Mouse (Mus musculus) lung, embryonic 16.5 days (tissue): ENCODE results near the gene H2al1i. TPM values are rescaled to one million over a fixed set of nuclear protein-coding genes. Genes with fewer than 3 reads are reported as not detected.
"Not testable (repeated sequence)": the region's sequence is repeated elsewhere in the genome, so short reads cannot be mapped to it uniquely, and the experiment has no call there.

Source experiments
- ATAC-seq: fragments of 200-750 bp; cut with Nextera tagmentation; 2 replicates; pipeline ENCODE4 v1.8.0; 2017; ENCODE audit warnings: low read depth, mild to moderate bottlenecking, moderate library complexity
- H3K27ac ChIP-seq: fragments of 300-500 bp; sonication (generic); 2 replicates; pipeline ENCODE4 v1.5.1; 2014; ENCODE audit warnings: mild to moderate bottlenecking, control low read depth, low read length
- H3K27me3 ChIP-seq: fragments of 300-500 bp; sonication (generic); 2 replicates; pipeline ENCODE4 v1.6.1; 2014; ENCODE audit warnings: low read depth, low read length, mixed read lengths; ENCODE audit not compliant: control insufficient read depth, insufficient read depth
- H3K36me3 ChIP-seq: fragments of 300-500 bp; sonication (generic); 2 replicates; pipeline ENCODE4 v1.6.1; 2014; ENCODE audit warnings: low read length; ENCODE audit not compliant: control insufficient read depth, insufficient read depth
- H3K4me1 ChIP-seq: fragments of 300-500 bp; sonication (generic); replicated peaks from 2 replicates; pipeline ENCODE4 v1.6.1; 2014; ENCODE audit warnings: low read length, mixed read lengths; ENCODE audit not compliant: control insufficient read depth, insufficient read depth
- H3K4me2 ChIP-seq: fragments of 300-500 bp; sonication (generic); 2 replicates; pipeline ENCODE4 v1.6.1; 2014; ENCODE audit warnings: low read depth, low read length, control low read depth
- H3K4me3 ChIP-seq: fragments of 300-500 bp; sonication (generic); 2 replicates; pipeline ENCODE4 v1.5.1; 2014; ENCODE audit warnings: mild to moderate bottlenecking, low read length, control low read depth
- H3K9ac ChIP-seq: fragments of 300-500 bp; sonication (generic); 2 replicates; pipeline ENCODE4 v1.6.1; 2014; ENCODE audit warnings: low read length, control low read depth
- H3K9me3 ChIP-seq: fragments of 300-500 bp; sonication (generic); 2 replicates; pipeline ENCODE4 v1.6.1; 2016; ENCODE audit warnings: low read length; ENCODE audit not compliant: control insufficient read depth
- WGBS: fragments of 180-500 bp; shearing (Covaris S2); extraction: QIAGEN DNeasy Blood & Tissue Kit; methylation state at CpG from one replicate; pipeline ENCODE4 v1.1.7; 2014; 5-methylcytosine and 5-hydroxymethylcytosine counted together
- polyA plus RNA-seq: library from polyadenylated mRNA; unstranded; fragments of >200 nt; fragmentation: Nextera tagmentation; extraction: Ambion mirVana; gene quantifications from 2 replicates; pipeline ENCODE4 v1.2.1, GENCODE M21; 2015

The H2al1i gene
- polyA plus RNA-seq, 1 experiment from 2014 or later = not detected

DNA sequence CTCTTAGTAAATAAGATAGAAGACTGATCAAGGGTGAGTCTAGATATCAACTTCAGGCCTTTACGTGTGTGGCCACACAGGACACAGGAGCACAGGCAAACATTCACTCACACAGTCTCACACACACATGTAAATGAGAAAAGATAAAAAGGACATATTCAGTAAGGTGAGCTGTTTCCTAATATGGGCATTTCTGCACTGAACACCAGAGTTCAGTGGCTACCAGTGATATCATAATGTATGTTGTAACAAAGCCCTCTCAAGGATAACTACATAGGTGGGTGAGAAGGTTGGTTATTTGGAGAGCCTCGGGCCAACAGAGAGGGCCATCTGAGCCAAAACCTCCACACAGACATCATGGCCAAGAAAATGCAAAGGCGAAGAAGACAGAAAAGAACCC lies 12.8 kb upstream of the H2al1i start, which contains the start of gene H2al1e:
H2al1e (plus strand) TSS at position 301 of the 400 bp plus-strand sequence.
- ATAC-seq, H3K27ac ChIP-seq, H3K4me2 ChIP-seq, H3K27me3 ChIP-seq, H3K36me3 ChIP-seq, H3K4me3 ChIP-seq, H3K4me1 ChIP-seq, H3K9ac ChIP-seq, H3K9me3 ChIP-seq: not testable (repeated sequence)
- no CpG with 5 or more reads among the region's 3 CpGs for WGBS

DNA sequence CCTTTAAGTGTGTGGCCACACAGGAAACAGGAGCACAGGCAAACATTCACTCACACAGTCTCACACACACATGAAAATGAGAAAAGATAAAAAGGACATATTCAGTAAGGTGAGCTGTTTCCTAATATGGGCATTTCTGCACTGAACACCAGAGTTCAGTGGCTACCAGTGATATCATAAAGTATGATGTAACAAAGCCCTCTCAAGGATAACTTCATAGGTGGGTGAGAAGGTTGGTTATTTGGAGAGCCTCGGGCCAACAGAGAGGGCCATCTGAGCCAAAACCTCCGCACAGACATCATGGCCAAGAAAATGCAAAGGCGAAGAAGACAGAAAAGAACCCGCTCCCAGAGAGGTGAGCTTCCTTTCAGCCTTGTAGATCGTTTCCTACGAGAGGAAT lies 9.6 kb upstream of the H2al1i start, which contains the start of gene H2al1f:
H2al1f (plus strand) TSS at position 301 of the 400 bp plus-strand sequence.
- H3K9ac ChIP-seq, H3K27me3 ChIP-seq, H3K4me2 ChIP-seq, H3K27ac ChIP-seq, H3K9me3 ChIP-seq, ATAC-seq, H3K36me3 ChIP-seq, H3K4me1 ChIP-seq, H3K4me3 ChIP-seq: not testable (repeated sequence)
- WGBS = no CpG with 5 or more reads among the region's 6 CpGs

DNA sequence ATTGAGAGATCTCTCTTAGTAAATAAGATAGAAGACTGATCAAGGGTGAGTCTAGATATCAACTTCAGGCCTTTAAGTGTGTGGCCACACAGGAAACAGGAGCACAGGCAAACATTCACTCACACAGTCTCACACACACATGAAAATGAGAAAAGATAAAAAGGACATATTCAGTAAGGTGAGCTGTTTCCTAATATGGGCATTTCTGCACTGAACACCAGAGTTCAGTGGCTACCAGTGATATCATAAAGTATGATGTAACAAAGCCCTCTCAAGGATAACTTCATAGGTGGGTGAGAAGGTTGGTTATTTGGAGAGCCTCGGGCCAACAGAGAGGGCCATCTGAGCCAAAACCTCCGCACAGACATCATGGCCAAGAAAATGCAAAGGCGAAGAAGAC lies 6.5 kb upstream of the H2al1i start, which contains the start of gene H2al1g:
H2al1g (plus strand) TSS at position 301 of the 400 bp plus-strand sequence.
- not testable (repeated sequence) for H3K4me2 ChIP-seq, H3K4me3 ChIP-seq, ATAC-seq, H3K27me3 ChIP-seq, H3K9me3 ChIP-seq, H3K36me3 ChIP-seq, H3K27ac ChIP-seq, H3K4me1 ChIP-seq, H3K9ac ChIP-seq
- WGBS = no CpG with 5 or more reads among the region's 3 CpGs

DNA sequence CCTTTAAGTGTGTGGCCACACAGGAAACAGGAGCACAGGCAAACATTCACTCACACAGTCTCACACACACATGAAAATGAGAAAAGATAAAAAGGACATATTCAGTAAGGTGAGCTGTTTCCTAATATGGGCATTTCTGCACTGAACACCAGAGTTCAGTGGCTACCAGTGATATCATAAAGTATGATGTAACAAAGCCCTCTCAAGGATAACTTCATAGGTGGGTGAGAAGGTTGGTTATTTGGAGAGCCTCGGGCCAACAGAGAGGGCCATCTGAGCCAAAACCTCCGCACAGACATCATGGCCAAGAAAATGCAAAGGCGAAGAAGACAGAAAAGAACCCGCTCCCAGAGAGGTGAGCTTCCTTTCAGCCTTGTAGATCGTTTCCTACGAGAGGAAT lies 3.3 kb upstream of the H2al1i start, which contains the start of gene H2al1h:
H2al1h (plus strand) TSS at position 301 of the 400 bp plus-strand sequence.
- H3K27me3 ChIP-seq, H3K4me1 ChIP-seq, H3K4me2 ChIP-seq, ATAC-seq, H3K36me3 ChIP-seq, H3K27ac ChIP-seq, H3K9me3 ChIP-seq, H3K9ac ChIP-seq, H3K4me3 ChIP-seq: not testable (repeated sequence)
- WGBS = no CpG with 5 or more reads among the region's 6 CpGs

DNA sequence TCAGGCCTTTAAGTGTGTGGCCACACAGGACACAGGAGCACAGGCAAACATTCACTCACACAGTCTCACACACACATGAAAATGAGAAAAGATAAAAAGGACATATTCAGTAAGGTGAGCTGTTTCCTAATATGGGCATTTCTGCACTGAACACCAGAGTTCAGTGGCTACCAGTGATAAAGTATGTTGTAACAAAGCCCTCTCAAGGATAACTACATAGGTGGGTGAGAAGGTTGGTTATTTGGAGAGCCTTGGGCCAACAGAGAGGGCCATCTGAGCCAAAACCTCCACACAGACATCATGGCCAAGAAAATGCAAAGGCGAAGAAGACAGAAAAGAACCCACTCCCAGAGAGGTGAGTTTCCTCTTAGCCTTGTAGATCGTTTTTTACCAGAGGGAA lies 3.1 kb downstream of the H2al1i start, which contains the start of gene H2al1j:
H2al1j (plus strand) TSS at position 301 of the 400 bp plus-strand sequence.
- not testable (repeated sequence) for H3K9me3 ChIP-seq, H3K4me1 ChIP-seq, ATAC-seq, H3K27ac ChIP-seq, H3K4me2 ChIP-seq, H3K9ac ChIP-seq, H3K27me3 ChIP-seq, H3K36me3 ChIP-seq, H3K4me3 ChIP-seq
- 85% methylated on average over 2 of the region's 2 CpGs for WGBS

DNA sequence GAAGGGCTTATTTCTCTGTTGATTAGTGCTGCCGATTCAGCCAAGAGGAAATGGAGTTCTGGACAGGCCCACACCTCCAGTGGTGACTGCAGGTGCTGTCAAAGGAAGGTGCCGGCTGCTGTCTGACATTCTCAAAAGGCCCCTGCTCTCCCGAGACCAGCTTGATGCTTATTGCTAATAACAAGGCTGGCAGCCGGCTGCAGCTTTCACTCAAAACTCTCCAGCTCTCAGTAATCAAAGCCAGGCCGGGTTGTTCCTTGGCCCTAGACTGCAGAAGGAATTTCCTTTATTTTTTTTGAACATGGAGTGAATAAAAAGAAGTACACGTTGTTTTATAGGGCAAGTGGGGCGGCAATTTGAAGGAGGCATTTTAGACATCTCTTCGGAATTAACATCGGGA lies 21.3 kb downstream of the H2al1i start:
- H3K36me3 ChIP-seq = no peaks in the 10 kb centered on the region
- ATAC-seq = no peak
- no peaks in the 10 kb centered on the region for H3K9me3 ChIP-seq
- no peak overlapping the region for H3K27ac ChIP-seq
- no peak overlapping the region for H3K4me2 ChIP-seq
- H3K9ac ChIP-seq = no peak overlapping the region
- no peak overlapping the region for H3K4me3 ChIP-seq
- H3K4me1 ChIP-seq = no peaks in the 10 kb centered on the region
- no peaks in the 10 kb centered on the region for H3K27me3 ChIP-seq
- 52% methylated on average over 9 of the region's 9 CpGs for WGBS

DNA sequence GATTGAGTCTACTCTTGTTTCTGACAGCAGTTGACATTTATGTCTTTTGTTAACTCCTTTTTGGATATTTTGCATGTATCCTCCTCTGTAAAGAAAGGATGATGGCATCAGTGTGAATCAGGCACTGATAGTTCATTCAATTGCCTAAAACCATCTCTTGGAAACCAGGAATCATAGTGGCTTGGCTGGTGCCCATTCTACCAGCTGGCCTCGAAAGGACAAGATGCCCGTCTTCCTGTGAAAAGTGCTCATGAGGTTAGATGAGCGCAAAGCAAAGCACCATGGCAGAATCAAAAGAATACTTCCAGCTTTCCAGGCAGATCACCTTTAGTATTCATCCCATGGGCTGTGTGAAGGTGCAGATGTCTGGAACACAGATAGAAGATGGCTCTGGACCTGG lies 22.3 kb downstream of the H2al1i start:
- WGBS = 86% methylated on average over 3 of the region's 3 CpGs
- no peak for ATAC-seq

DNA sequence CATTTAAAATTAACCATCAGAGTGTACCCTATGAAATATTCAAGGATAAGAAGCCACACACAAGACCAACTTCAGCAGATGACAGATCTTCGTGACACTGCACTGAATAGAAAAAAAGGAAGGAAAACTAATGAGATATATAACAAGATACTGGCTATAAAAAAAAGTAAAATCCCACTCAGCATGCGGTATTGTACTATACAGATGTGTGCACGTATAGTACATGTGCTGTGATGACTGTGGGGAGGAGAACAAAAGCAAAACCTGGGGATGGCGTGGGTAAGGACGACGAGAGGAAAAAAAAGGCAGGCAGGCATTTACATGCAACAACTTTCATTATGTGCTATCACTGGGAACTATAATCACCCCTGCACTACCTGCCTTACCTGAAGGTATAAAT lies 36.4 kb downstream of the H2al1i start:
- no peaks in the 10 kb centered on the region for H3K36me3 ChIP-seq
- no peaks in the 10 kb centered on the region; the same call in 1 of the 2 replicates for H3K27me3 ChIP-seq
- H3K4me1 ChIP-seq = no peaks in the 10 kb centered on the region; the same call in 1 of the 2 replicates
- 84% methylated on average over 6 of the region's 6 CpGs for WGBS
- no peak overlapping the region for H3K4me3 ChIP-seq
- no peak overlapping the region for H3K27ac ChIP-seq
- no peaks in the 10 kb centered on the region for H3K9me3 ChIP-seq
- no peak overlapping the region for H3K4me2 ChIP-seq
- ATAC-seq = no peak
- H3K9ac ChIP-seq = no peak overlapping the region

More for the DNA sequence above, 22.3 kb downstream of the H2al1i start:
- Histone ChIP-seq H3K9ac (no peak overlapping the region), H3K9me3 (no peaks in the 10 kb centered on the region), H3K4me1 (no peaks in the 10 kb centered on the region), H3K27me3 (no peaks in the 10 kb centered on the region), H3K4me2 (no peak overlapping the region), H3K27ac (no peak overlapping the region), H3K36me3 (no peaks in the 10 kb centered on the region), H3K4me3 (no peak overlapping the region)

DNA sequence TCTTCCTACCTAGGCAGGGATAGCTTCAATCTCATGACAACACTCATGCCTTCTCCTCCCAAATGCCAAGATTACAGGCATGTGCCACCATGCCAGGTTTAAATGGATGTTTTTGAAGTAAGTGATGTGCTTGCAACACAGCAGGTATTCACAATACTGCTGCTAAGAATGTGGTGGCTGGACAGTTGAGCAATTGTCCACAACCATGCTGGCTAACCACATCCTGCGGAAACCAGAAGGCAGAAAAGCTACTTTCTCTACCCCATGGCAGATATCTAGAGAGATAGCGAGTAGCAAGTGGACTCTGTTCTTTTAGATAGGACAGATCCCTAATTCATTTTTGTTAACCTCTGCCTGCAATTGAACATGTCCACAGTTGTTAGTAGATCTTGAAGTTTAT lies 36.8 kb downstream of the H2al1i start:
- no peaks in the 10 kb centered on the region for H3K9me3 ChIP-seq
- no peak overlapping the region for H3K4me2 ChIP-seq
- H3K27me3 ChIP-seq = no peaks in the 10 kb centered on the region; the same call in 1 of the 2 replicates
- no peaks in the 10 kb centered on the region for H3K36me3 ChIP-seq
- WGBS = 88% methylated on average over 2 of the region's 2 CpGs
- H3K27ac ChIP-seq = no peak overlapping the region
- no peak overlapping the region for H3K9ac ChIP-seq
- ATAC-seq = no peak
- no peak overlapping the region for H3K4me3 ChIP-seq
- H3K4me1 ChIP-seq = no peaks in the 10 kb centered on the region; the same call in 1 of the 2 replicates
